Mouse (Mus musculus) fat pad, adult 2 months (tissue): ENCODE data around the gene Hfe2.
"Not testable (repeated sequence)": the region's sequence is repeated elsewhere in the genome, so short reads cannot be mapped to it uniquely, and the experiment has no call there.

Experiments
- DNase-seq: peaks from one replicate; pipeline ENCODE4 v3.0.0-alpha.2; 2011; ENCODE audit warnings: low read depth, low spot score; ENCODE audit errors: extremely low read depth

The Hfe2 gene

GRCm38 (mm10) chr3:96524914-96525313 lies at the start of gene Hfe2:
Gene Hfe2, plus strand, starts transcription at chr3:96525172.
- DNase-seq, result no peak

GRCm38 (mm10) chr3:96477084-96477483 lies 47.9 kb upstream of the Hfe2 start:
- no peak for DNase-seq

- DNase-seq, result no peak
These were observed 47.4 kb upstream of the Hfe2 start for GRCm38 (mm10) chr3:96477558-96477957.

- DNase-seq, result no peak
These were observed 45.7 kb upstream of the Hfe2 start for GRCm38 (mm10) chr3:96479249-96479648.

GRCm38 (mm10) chr3:96480684-96481270 lies 44.2 kb upstream of the Hfe2 start:
- no peak for DNase-seq

- DNase-seq, result no peak
These were observed 43.1 kb upstream of the Hfe2 start for GRCm38 (mm10) chr3:96481856-96482255.

GRCm38 (mm10) chr3:96482451-96482850 lies 42.5 kb upstream of the Hfe2 start:
- no peak for DNase-seq

DNA sequence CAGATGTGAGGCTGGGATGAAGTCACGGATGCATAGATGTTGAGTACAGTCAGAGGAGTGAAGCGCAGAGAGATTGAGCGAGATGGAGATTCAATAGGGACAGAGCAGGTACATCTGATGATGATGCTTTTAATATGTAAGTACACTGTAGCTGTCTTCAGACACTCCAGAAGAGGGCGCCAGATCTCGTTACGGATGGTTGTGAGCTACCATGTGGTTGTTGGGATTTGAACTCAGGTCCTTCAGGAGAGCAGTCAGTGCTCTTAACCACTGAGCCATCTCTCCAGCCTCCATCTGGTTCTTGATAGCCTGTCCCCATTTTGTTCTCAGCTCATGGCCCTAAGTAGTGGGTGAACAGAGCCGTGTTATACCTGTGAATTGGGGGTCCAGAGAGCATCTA lies 41.9 kb upstream of the Hfe2 start:
- DNase-seq, result not testable (repeated sequence)

DNA sequence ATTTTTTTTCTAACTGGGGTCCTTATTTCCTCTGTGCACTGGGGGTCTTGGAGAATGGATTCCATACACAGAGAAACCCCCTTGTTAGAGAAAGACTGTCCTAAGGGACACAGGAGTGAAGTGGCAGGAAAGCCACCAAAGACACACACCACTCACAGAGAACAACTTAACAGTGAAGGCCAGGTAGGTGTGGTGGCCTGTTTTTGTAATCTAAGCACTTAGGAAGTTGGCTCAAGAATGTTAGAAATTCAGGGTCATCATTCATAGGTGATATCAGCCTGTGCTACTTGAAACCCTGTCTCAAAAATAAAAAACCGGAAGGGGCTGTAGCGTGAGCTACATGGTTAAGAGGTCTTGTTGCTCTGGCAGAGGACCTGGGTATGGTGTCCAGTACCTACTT lies 41.0 kb upstream of the Hfe2 start:
- no peak for DNase-seq

GRCm38 (mm10) chr3:96484921-96485320 lies 40.1 kb upstream of the Hfe2 start:
- DNase-seq, result no peak

DNA sequence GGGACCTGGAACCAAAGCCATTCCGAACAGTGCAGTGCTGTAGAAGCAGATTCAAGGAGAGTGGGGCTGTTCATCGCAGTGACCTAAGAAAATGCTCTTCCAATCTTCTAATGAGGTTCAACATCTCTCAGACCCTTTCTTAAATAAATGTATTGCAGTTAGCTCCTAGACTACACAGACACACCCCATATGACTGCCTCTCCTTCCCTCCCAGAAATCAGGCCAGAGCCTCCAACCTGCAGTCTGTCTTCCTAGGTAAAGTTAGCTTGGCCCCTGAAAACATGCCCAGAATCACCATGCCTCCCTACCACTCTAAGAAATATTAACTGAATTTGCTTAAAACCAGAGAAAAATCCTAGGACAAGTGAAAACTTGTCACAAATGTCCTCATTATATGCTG lies 39.6 kb upstream of the Hfe2 start:
- no peak for DNase-seq

DNA sequence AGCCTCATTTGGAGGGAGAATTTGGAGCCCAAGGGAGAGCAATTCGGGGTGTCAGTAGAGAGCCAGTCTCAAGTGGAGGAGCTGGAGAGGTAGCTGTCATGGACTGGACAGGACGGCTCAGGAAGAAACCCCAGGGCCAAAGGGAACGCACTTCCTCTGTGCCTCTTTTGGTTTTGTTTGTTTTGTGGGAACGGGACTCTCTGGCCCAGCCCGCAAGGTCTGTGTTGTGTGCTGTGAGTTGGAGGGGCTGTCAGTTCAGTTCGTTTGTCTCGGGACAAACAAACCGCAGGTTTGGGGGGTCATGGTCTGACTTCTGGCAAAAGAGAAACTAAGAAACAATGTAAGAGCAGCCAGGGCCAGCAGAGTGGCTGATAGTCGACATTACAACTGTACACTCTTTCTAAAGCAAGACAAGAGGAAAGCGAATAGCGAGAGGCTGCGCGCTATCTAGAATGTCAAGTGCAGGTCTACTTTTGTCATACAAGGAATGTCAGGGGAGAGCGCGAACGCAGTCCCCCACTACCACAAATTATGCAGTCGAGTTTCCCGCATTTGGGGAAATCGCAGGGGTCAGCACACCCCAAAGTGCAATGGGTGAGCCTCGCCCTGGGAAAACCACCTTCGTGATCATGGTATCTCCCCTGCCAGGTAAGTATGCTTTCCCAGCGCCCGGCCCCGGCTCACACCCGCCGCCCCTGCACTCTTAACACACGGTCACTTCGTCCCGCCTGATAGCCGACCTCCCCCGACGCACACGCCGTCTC lies 38.7 kb upstream of the Hfe2 start:
- DNase-seq, result not testable (repeated sequence)

DNA sequence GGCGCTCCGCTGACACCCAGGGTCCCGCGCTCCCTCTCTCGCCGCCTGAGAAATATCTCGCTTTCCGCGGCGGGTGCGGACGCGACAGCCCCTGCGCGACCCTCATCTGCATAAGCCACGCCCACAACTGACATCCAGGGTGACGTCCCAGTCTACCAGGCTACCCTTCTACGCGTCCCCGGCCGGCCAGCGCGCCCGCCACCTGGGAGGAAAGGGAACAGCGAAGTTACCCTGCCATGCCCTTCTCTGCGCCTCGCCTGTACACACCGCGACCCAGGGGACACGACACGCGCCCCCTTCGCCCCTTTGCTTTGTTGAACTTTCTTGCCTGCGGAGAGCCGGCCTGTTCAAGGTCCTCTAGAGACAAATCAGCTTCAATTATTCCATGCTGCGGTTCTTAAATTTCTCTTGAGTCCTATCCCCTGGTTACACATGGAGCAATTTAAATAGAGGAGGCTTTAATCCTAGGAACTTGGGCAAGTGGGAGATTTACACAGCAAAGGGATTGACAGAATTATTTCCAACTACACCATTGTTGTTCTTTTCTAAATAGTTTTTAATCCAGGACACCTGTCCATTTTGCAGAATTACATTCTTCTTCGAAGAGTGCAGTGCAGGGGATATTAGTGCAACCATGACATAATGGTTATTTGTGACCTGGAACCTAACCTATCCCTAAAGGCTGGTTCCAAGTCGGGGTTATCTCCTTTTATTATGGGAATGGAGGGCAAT lies 38.0 kb upstream of the Hfe2 start:
- DNase-seq, result not testable (repeated sequence)

GRCm38 (mm10) chr3:96487596-96488289 lies 37.2 kb upstream of the Hfe2 start:
- DNase-seq, result no peak

GRCm38 (mm10) chr3:96488290-96488906 lies 36.6 kb upstream of the Hfe2 start:
- DNase-seq, result not testable (repeated sequence)

GRCm38 (mm10) chr3:96488907-96489629 lies 35.9 kb upstream of the Hfe2 start:
- DNase-seq, result not testable (repeated sequence)

DNA sequence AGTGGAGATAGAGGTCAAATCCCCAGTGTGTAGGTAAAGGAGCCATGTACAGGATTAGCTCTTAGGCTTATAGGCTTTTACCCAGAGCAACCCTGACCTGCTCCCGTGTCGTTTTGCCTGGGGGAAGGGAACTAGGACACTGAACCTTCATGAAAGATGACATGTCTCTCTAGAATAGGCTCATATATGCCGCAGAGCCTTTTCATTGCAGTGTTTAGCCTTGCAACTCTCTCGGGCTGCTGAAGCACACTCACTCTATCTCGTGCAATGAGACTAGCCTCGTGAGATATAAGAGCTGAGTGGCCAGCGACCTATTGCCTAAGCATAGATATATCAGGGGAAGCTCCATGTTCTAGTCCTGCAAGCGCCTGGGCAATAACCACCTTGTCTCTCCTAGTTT lies 35.3 kb upstream of the Hfe2 start:
- DNase-seq, result not testable (repeated sequence)

DNA sequence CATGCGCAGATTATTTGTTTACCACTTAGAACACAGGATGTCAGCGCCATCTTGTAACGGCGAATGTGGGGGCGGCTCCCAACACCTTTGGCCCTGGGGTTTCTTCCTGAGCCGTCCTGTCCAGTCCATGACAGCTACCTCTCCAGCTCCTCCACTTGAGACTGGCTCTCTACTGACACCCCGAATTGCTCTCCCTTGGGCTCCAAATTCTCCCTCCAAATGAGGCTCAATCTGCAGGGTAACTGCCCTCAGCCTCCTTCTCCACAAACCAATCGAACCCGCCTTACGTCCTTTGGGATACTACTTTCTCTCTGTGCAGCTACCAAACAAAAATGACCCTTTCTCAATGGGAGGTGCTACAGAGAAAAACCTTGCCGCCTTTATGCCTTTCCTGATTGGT lies 30.5 kb upstream of the Hfe2 start:
- DNase-seq, result not testable (repeated sequence)

DNA sequence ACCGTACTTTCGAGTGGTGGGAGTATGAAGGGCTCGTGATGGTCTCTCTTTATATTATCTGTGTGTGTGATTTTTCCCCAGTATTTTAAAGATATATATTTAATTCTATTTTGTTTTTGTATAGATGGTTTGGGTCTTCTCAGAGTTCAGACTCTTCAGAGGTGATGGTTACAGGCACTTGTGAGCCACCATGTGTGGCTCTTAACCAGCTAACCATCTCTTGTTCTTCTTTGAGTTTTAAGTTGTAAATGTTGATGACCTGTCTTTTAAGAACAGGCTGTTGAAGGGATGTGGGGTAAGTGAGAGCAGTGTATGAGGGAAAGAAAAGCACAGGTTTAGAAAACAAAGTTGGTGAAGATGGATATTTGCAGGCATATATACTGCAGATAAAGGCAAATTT lies 30.1 kb upstream of the Hfe2 start:
- DNase-seq, result no peak

- DNase-seq, result no peak
These were observed 29.3 kb upstream of the Hfe2 start for GRCm38 (mm10) chr3:96495490-96496210.
